8 mouse cellular contexts compared by ENCODE assay signal in the genomic region with DNA sequence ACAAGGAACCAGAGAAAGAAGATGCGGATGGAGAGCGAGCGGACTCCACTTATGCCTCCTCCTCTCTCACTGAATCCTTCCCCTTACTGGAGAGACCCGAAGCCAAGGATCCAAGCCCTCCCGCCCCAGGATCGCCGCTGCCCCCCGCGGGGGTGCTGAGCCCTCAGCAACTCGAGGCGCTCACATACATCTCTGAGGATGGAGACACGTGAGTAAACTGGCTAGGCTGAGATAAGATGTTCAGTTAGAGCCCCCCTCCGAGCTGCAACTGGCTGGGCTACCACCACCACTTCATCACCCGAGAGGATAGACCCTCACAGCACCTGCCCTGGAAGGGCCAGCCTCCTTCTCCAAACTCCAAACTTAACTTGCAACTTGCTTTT. TPM values are rescaled to one million over a fixed set of nuclear protein-coding genes. Genes with fewer than 3 reads are reported as not detected.
DNase-seq lines count a peak whose midpoint lies in the region; ATAC-seq and TF ChIP-seq lines count a peak whose summit lies in the region.

No protein-coding gene starts in this region.

- no peak for ATAC-seq in heart, embryonic 14.5 days (ENCODE audit: insufficient number of reproducible peaks, insufficient read depth, low FRiP score, low read depth)
- no peak for ATAC-seq in midbrain, embryonic 12.5 days (ENCODE audit: low FRiP score, low read depth)
- no peak for ATAC-seq in inflammation-experienced regulatory T-cells, adult 6 months

- 3% methylated on average over 14 of the region's 14 CpGs for WGBS in heart, embryonic 14.5 days
- WGBS in hindbrain, embryonic 10.5 days, result 3% methylated on average over 14 of the region's 14 CpGs
- 1% methylated on average over 14 of the region's 14 CpGs for WGBS in midbrain, embryonic 12.5 days

- H3K27me3 ChIP-seq in heart, embryonic 14.5 days (ENCODE audit: control insufficient read depth, insufficient read depth, low read length), result peaks cover 22% of the 10 kb centered on the region
- no peaks in the 10 kb centered on the region for H3K27me3 ChIP-seq in MEL (ENCODE audit: control insufficient read depth in 1 of 2, insufficient read depth in 2 of 2, low read length in 2 of 2)
- H3K27me3 ChIP-seq in hindbrain, embryonic 10.5 days (ENCODE audit: insufficient read depth, poor library complexity, severe bottlenecking), result peaks cover 47% of the 10 kb centered on the region
- peaks cover 46% of the 10 kb centered on the region for H3K27me3 ChIP-seq in midbrain, embryonic 12.5 days

- no peaks in the 10 kb centered on the region for H3K9me3 ChIP-seq in heart, embryonic 14.5 days (ENCODE audit: control insufficient read depth, low read length)
- H3K9me3 ChIP-seq in MEL (replicated peaks; ENCODE audit: insufficient read depth, low read length), result no peaks in the 10 kb centered on the region
- no peaks in the 10 kb centered on the region for H3K9me3 ChIP-seq in hindbrain, embryonic 10.5 days
- H3K9me3 ChIP-seq in midbrain, embryonic 12.5 days, result no peaks in the 10 kb centered on the region

- TF ChIP-seq EP300 in MEL (IDR thresholded peaks at IDR 0.05; ENCODE audit: low read depth in 1 of 2, low read length in 2 of 2), result peak; percentile 18 to 44; a peak in 2 of 4 replicates

- peaks cover 6 to 11% of the 10 kb centered on the region in 2 experiments for H3K4me1 ChIP-seq in heart, embryonic 14.5 days (ENCODE audit: control insufficient read depth in 2 of 2, insufficient read depth in 2 of 2, low read length in 2 of 2)
- H3K4me1 ChIP-seq in MEL (ENCODE audit: control insufficient read depth in 1 of 2, insufficient read depth in 2 of 2, low read length in 2 of 2), result peaks cover 0 to 28% of the 10 kb centered on the region in 2 experiments; a peak in 3 of 4 replicates
- H3K4me1 ChIP-seq in hindbrain, embryonic 10.5 days (replicated peaks), result peaks cover 55% of the 10 kb centered on the region
- H3K4me1 ChIP-seq in midbrain, embryonic 12.5 days, result peaks cover 33% of the 10 kb centered on the region

- no peak for TF ChIP-seq CTCF in MEL (IDR thresholded peaks at IDR 0.05 in 2 of 3, conservative IDR thresholded peaks at IDR 0.05 in 1 of 3; ENCODE audit: control insufficient read depth in 1 of 3, insufficient read depth in 1 of 3, low read depth in 2 of 3, low read length in 3 of 3, poor library complexity in 1 of 3, severe bottlenecking in 1 of 3)

- H3K9ac ChIP-seq in heart, embryonic 14.5 days (ENCODE audit: low read length), result peak overlapping the region; percentile 79
- H3K9ac ChIP-seq in MEL (ENCODE audit: control insufficient read depth, low read depth, low read length, poor library complexity, severe bottlenecking), result peak overlapping the region; percentile 72
- H3K9ac ChIP-seq in midbrain, embryonic 12.5 days (replicated peaks), result peak overlapping the region; percentile 73

- no peak for TF ChIP-seq RAD21 in MEL (IDR thresholded peaks at IDR 0.05; ENCODE audit: low read depth, low read length)

- H3K4me3 ChIP-seq in heart, embryonic 14.5 days (ENCODE audit: control insufficient read depth in 1 of 2, insufficient read depth in 1 of 2, low read depth in 1 of 2, low read length in 2 of 2), result peak overlapping the region; percentile 66 to 69
- H3K4me3 ChIP-seq in MEL (ENCODE audit: control insufficient read depth in 1 of 2, insufficient read depth in 1 of 2, low read depth in 2 of 2, low read length in 2 of 2), result peak overlapping the region; percentile 61 to 85
- H3K4me3 ChIP-seq in hindbrain, embryonic 10.5 days, result peak overlapping the region; percentile 60
- peak overlapping the region; percentile 57 for H3K4me3 ChIP-seq in midbrain, embryonic 12.5 days

- no peak for TF ChIP-seq POLR2A in MEL (IDR thresholded peaks at IDR 0.05; ENCODE audit: control insufficient read depth in 1 of 2, insufficient read depth in 1 of 2, low read depth in 1 of 2, low read length in 2 of 2, poor library complexity in 1 of 2)

- H3K27ac ChIP-seq in heart, embryonic 14.5 days (replicated peaks in 1 of 2; ENCODE audit: control insufficient read depth in 1 of 2, insufficient read depth in 1 of 2, low read depth in 2 of 2, low read length in 2 of 2), result no peak overlapping the region
- H3K27ac ChIP-seq in MEL (ENCODE audit: control insufficient read depth, low read depth, low read length), result peak overlapping the region; percentile 56
- peak overlapping the region; percentile 78 for H3K27ac ChIP-seq in hindbrain, embryonic 10.5 days
- no peak overlapping the region for H3K27ac ChIP-seq in midbrain, embryonic 12.5 days (replicated peaks)

- H3K4me2 ChIP-seq in heart, embryonic 14.5 days (ENCODE audit: low read length), result peak overlapping the region; percentile 98
- H3K4me2 ChIP-seq in midbrain, embryonic 12.5 days (replicated peaks), result peak overlapping the region; percentile 95

- DNase-seq in heart, adult 18-20 months, result no peak
- DNase-seq in MEL (ENCODE audit: low read depth, low spot score), result peak; percentile 62
- DNase-seq in hindbrain, embryonic 10.5 days (ENCODE audit: low spot score), result no peak
- DNase-seq in kidney, adult 8-10 months, result no peak
- DNase-seq in testis, postnatal 10 days (ENCODE audit: low spot score), result no peak

- no peaks in the 10 kb centered on the region for H3K36me3 ChIP-seq in heart, embryonic 14.5 days (ENCODE audit: control insufficient read depth, insufficient read depth, low read length)
- peaks cover 0 to 11% of the 10 kb centered on the region in 2 experiments; a peak in 2 of 4 replicates for H3K36me3 ChIP-seq in MEL (ENCODE audit: control insufficient read depth in 1 of 2, insufficient read depth in 2 of 2, low read length in 2 of 2)
- H3K36me3 ChIP-seq in hindbrain, embryonic 10.5 days, result peaks cover 9% of the 10 kb centered on the region; the same call in 1 of the 2 replicates
- no peaks in the 10 kb centered on the region for H3K36me3 ChIP-seq in midbrain, embryonic 12.5 days

- H3K79me2 ChIP-seq in MEL (ENCODE audit: control insufficient read depth, insufficient read depth, low read length, poor library complexity), result no peaks in the 10 kb centered on the region; the same call in 1 of the 2 replicates

TF ChIP-seq in MEL, 35 proteins besides CTCF, POLR2A, EP300 and RAD21 (continues in another document):
- TF ChIP-seq NRF1 (IDR thresholded peaks at IDR 0.05; ENCODE audit: insufficient read depth, low read depth, low read length, poor library complexity, severe bottlenecking), result no peak

RNA-seq across cellular contexts. Expression of gene Nfkbie, which starts 0.6 kb away (rescaled TPM):
- 2.7 and 2.9 TPM in 2 replicates for polyA plus RNA-seq in heart, embryonic 14.5 days (2014; fragmentation: Nextera tagmentation; extraction: Ambion mirVana)
- total RNA-seq in heart, adult 18-20 months (2021), result 1 to 10 TPM; 1.2 to 3.1 TPM
- 2.7 and 3.3 TPM in 2 replicates for total RNA-seq in MEL (2012; rRNA removed)
- 1 to 10 TPM in 1 of 2 experiments, not detected in 1; 5.7 TPM for polyA plus RNA-seq in MEL (2012; ENCODE audit: insufficient read depth in 1 of 2, insufficient read length in 2 of 2, low read depth in 1 of 2, low replicate concordance in 2 of 2, missing spikeins in 1 of 2)
- polyA plus RNA-seq in hindbrain, embryonic 10.5 days (2016; fragmentation: Nextera tagmentation; extraction: Ambion mirVana), result 8.3 and 9.7 TPM in 2 replicates
- polyA plus RNA-seq in midbrain, embryonic 12.5 days (2016; fragmentation: Nextera tagmentation; extraction: Ambion mirVana), result 6.8 and 7.9 TPM in 2 replicates
- polyA plus RNA-seq in inflammation-experienced regulatory T-cells, adult 6 months (2017; shearing (Covaris generic)), result 10 to 100 TPM; 35.1 to 44.1 (median 43.1) TPM

RNA-seq across cellular contexts. Expression of gene Tmem151b, which starts 6.6 kb away (rescaled TPM):
- polyA plus RNA-seq in heart, embryonic 14.5 days (2014; fragmentation: Nextera tagmentation; extraction: Ambion mirVana), result 0.47 and 0.55 TPM in 2 replicates
- under 1 TPM in 1 of 2 experiments, not detected in 1; 0.05 TPM for total RNA-seq in heart, adult 18-20 months (2021)
- 0.15 and 0.33 TPM in 2 replicates for total RNA-seq in MEL (2012; rRNA removed)
- polyA plus RNA-seq in MEL (2012; ENCODE audit: insufficient read depth in 1 of 2, insufficient read length in 2 of 2, low read depth in 1 of 2, low replicate concordance in 2 of 2, missing spikeins in 1 of 2), result 1 to 10 TPM in 1 of 2 experiments, not detected in 1; 1.1 TPM
- 7.2 and 10.6 TPM in 2 replicates for polyA plus RNA-seq in hindbrain, embryonic 10.5 days (2016; fragmentation: Nextera tagmentation; extraction: Ambion mirVana)
- polyA plus RNA-seq in midbrain, embryonic 12.5 days (2016; fragmentation: Nextera tagmentation; extraction: Ambion mirVana), result 12.6 and 13.5 TPM in 2 replicates
- polyA plus RNA-seq in inflammation-experienced regulatory T-cells, adult 6 months (2017; shearing (Covaris generic)), result under 1 TPM; 0.12 to 0.63 (median 0.14) TPM

RNA-seq across cellular contexts. Expression of gene Slc35b2, which starts 7.6 kb away (rescaled TPM):
- polyA plus RNA-seq in heart, embryonic 14.5 days (2014; fragmentation: Nextera tagmentation; extraction: Ambion mirVana), result 91.3 and 92.4 TPM in 2 replicates
- total RNA-seq in heart, adult 18-20 months (2021), result 10 to 100 TPM; 23.4 to 26.0 TPM
- total RNA-seq in MEL (2012; rRNA removed), result 65.8 and 81.7 TPM in 2 replicates
- 100 to 1,000 TPM in 1 of 2 experiments, not detected in 1; 111 TPM for polyA plus RNA-seq in MEL (2012; ENCODE audit: insufficient read depth in 1 of 2, insufficient read length in 2 of 2, low read depth in 1 of 2, low replicate concordance in 2 of 2, missing spikeins in 1 of 2)
- 121 TPM in 2 replicates for polyA plus RNA-seq in hindbrain, embryonic 10.5 days (2016; fragmentation: Nextera tagmentation; extraction: Ambion mirVana)
- polyA plus RNA-seq in midbrain, embryonic 12.5 days (2016; fragmentation: Nextera tagmentation; extraction: Ambion mirVana), result 96.6 and 102 TPM in 2 replicates
- polyA plus RNA-seq in inflammation-experienced regulatory T-cells, adult 6 months (2017; shearing (Covaris generic)), result 10 to 100 TPM; 30.2 to 38.1 (median 32.6) TPM

RNA-seq across cellular contexts. Expression of gene Hsp90ab1, which starts 17.0 kb away (rescaled TPM):
- polyA plus RNA-seq in heart, embryonic 14.5 days (2014; fragmentation: Nextera tagmentation; extraction: Ambion mirVana), result 1,215 and 1,233 TPM in 2 replicates
- 1,000 to 10,000 TPM; 1,354 to 1,581 TPM for total RNA-seq in heart, adult 18-20 months (2021)
- 1,032 and 1,220 TPM in 2 replicates for total RNA-seq in MEL (2012; rRNA removed)
- polyA plus RNA-seq in MEL (2012; ENCODE audit: insufficient read depth in 1 of 2, insufficient read length in 2 of 2, low read depth in 1 of 2, low replicate concordance in 2 of 2, missing spikeins in 1 of 2), result over 10,000 TPM in 1 of 2 experiments, 1,000 to 10,000 TPM in 1; 4,130 to 27,726 TPM
- polyA plus RNA-seq in hindbrain, embryonic 10.5 days (2016; fragmentation: Nextera tagmentation; extraction: Ambion mirVana), result 1,585 and 2,006 TPM in 2 replicates
- 1,424 and 1,459 TPM in 2 replicates for polyA plus RNA-seq in midbrain, embryonic 12.5 days (2016; fragmentation: Nextera tagmentation; extraction: Ambion mirVana)
- 1,000 to 10,000 TPM in 1 of 3 experiments, 100 to 1,000 TPM in 2; 939 to 1,028 (median 983) TPM for polyA plus RNA-seq in inflammation-experienced regulatory T-cells, adult 6 months (2017; shearing (Covaris generic))

RNA-seq across cellular contexts. Expression of gene Tcte1, which starts 32.9 kb away (rescaled TPM):
- 0.28 and 0.39 TPM in 2 replicates for polyA plus RNA-seq in heart, embryonic 14.5 days (2014; fragmentation: Nextera tagmentation; extraction: Ambion mirVana)
- total RNA-seq in heart, adult 18-20 months (2021), result not detected
- total RNA-seq in MEL (2012; rRNA removed), result not detected in 2 replicates
- polyA plus RNA-seq in MEL (2012; ENCODE audit: insufficient read depth in 1 of 2, insufficient read length in 2 of 2, low read depth in 1 of 2, low replicate concordance in 2 of 2, missing spikeins in 1 of 2), result not detected
- 1.7 and 3.8 TPM in 2 replicates for polyA plus RNA-seq in hindbrain, embryonic 10.5 days (2016; fragmentation: Nextera tagmentation; extraction: Ambion mirVana)
- 0.71 and 1.8 TPM in 2 replicates for polyA plus RNA-seq in midbrain, embryonic 12.5 days (2016; fragmentation: Nextera tagmentation; extraction: Ambion mirVana)
- not detected for polyA plus RNA-seq in inflammation-experienced regulatory T-cells, adult 6 months (2017; shearing (Covaris generic))

Comparison
In these comparisons a context has a peak if more than half of its experiments do, and no peak if none do; other contexts are left out.
1. H3K27ac ChIP-seq: peak in MEL (single experiment) and hindbrain, embryonic 10.5 days (single experiment); none in heart, embryonic 14.5 days (0 of 2) and midbrain, embryonic 12.5 days (single experiment).
2. Peak in every context shown above with its lines, with median percentiles within 50 percentile points of each other: H3K4me3 ChIP-seq and H3K9ac ChIP-seq.